Mouse (Mus musculus): ENCODE data around the gene Tacr1.

DNA sequence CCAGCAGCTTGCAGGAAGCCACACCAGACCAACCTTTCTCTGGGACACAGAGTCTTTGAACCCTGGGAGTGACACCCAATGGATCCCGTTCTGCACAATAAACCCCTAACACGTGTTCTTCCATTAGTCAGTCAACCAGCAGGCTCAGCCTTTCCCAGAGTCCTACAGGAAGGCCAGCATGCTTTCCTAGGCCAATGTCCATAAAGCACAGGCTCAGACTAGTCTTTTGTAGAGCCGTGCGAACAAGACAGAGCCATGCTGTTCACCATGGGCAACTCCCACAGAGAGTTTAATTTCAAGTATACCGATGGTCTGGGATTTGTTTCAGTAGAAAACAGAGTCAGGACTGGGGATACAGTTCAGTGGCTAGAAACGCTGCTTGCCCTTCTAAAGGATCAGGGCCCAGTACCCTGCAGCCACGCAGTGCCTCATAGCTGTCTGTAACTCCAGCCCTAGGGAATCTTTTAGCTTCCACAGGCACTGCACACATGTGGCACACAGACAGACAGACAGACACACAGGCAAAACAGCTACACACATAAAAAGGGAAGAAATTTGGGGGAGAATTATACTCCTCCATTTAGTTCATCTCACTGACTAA is 55.1 kb downstream of the Tacr1 start:
- TF ChIP-seq EP300 (IDR thresholded peaks at IDR 0.05) = no peak
- TF ChIP-seq CTCF (IDR thresholded peaks at IDR 0.05) = no peak

Measured in lung, postnatal 0 days (tissue).